Mouse (Mus musculus) cerebellum, adult 2 months (tissue): ENCODE results near the gene Tbc1d9b.

Experiments
- CTCF ChIP-seq: fragments of 200-500 bp; IDR thresholded peaks from 2 replicates; pipeline ENCODE4 v1.5.1; 2011; ENCODE audit warnings: low read depth, mild to moderate bottlenecking, control low read depth, low read length, moderate library complexity, borderline replicate concordance; ENCODE audit not compliant: insufficient read depth
- POLR2A ChIP-seq: fragments of 200-500 bp; IDR thresholded peaks from 2 replicates; pipeline ENCODE4 v1.6.1; 2011; ENCODE audit warnings: low read length, control low read depth, borderline replicate concordance; ENCODE audit not compliant: insufficient read depth

DNA sequence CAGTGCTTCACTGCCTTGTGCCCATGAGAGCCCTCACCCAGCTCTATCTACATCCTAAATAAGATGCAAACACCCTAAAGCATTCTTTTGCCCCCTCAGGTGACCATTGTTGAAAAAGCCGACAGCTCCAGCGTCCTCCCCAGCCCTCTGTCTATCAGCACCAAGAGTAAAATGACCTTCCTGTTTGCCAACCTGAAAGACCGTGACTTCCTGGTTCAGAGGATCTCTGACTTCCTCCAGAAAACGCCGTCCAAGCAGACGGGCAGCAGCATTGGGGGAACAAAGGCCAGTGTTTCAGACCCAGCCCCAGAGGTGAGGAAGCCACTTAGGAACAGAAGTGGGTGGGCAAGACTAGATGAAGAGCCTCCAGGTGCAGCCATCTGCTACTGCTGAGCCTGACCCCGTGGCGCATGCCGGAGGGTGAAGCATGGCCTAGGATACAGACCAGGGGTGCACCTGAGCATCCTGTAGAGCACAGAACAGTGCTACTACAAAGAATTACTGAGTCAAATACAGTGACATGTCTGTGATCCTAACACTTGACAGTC, 18.5 kb downstream of the Tbc1d9b start:
- TF ChIP-seq POLR2A (no peak), CTCF (no peak)
